Mouse (Mus musculus): ENCODE results near the gene Vrk2.

GRCm38 (mm10) chr11:26532994-26533827 is 60.6 kb downstream of the Vrk2 start:
- no peak for TF ChIP-seq CTCF (IDR thresholded peaks at IDR 0.05; ENCODE audit: extremely low read depth, insufficient read length, insufficient replicate concordance, low read depth, low read length)
- TF ChIP-seq POLR2A (IDR thresholded peaks at IDR 0.05; ENCODE audit: low read depth, low read length), result no peak

Data from small intestine, adult 2 months (tissue).